13 mouse cellular contexts compared by ENCODE assay signal in genomic region chr7:25647574-25648123, GRCm38 (mm10). TPM values are rescaled to one million over a fixed set of nuclear protein-coding genes. Genes with fewer than 3 reads are reported as not detected.
DNase-seq lines count a peak whose midpoint lies in the region; ATAC-seq and TF ChIP-seq lines count a peak whose summit lies in the region.
"Had no signal": no experiment of that assay in that cellular context is flagged by ENCODE, and none has a peak within 500 bp of the region (broad histone marks: within the 10 kb centered on the region; RNA-seq: fewer than 3 reads in every experiment).

No protein-coding gene starts in this region.

- no peak overlapping the region for H3K4me3 ChIP-seq in layer of hippocampus, adult 2 months
- no peak overlapping the region for H3K4me3 ChIP-seq in E14TG2a.4 (replicated peaks; ENCODE audit: low read length)
- H3K4me3 ChIP-seq in liver, embryonic 14.5 days (ENCODE audit: insufficient read depth in 1 of 2, low read depth in 2 of 2, low read length in 2 of 2): no peak overlapping the region
- H3K4me3 ChIP-seq in thymus, adult 2 months (ENCODE audit: control insufficient read depth, insufficient read depth, low read length): no peak overlapping the region
- no peak overlapping the region for H3K4me3 ChIP-seq in forebrain, embryonic 13.5 days
- H3K4me3 ChIP-seq: embryonic facial prominence, embryonic 15.5 days had no signal

- H3K9me3 ChIP-seq in E14TG2a.4 (ENCODE audit: low read length): no peaks in the 10 kb centered on the region
- no peaks in the 10 kb centered on the region for H3K9me3 ChIP-seq in liver, embryonic 14.5 days (ENCODE audit: control insufficient read depth, low read length)
- H3K9me3 ChIP-seq in forebrain, embryonic 13.5 days (replicated peaks): no peaks in the 10 kb centered on the region
- H3K9me3 ChIP-seq: embryonic facial prominence, embryonic 15.5 days had no signal

- peaks cover 89% of the 10 kb centered on the region for H3K4me1 ChIP-seq in E14TG2a.4 (replicated peaks; ENCODE audit: low read depth, low read length)
- H3K4me1 ChIP-seq in liver, embryonic 14.5 days (replicated peaks; ENCODE audit: control insufficient read depth in 2 of 2, insufficient read depth in 2 of 2, low read length in 1 of 2): peaks cover 0 to 8% of the 10 kb centered on the region in 2 experiments; a peak in 2 of 4 replicates
- peaks cover 74% of the 10 kb centered on the region for H3K4me1 ChIP-seq in thymus, adult 2 months (replicated peaks; ENCODE audit: control insufficient read depth, insufficient read depth, low read length)
- H3K4me1 ChIP-seq in forebrain, embryonic 13.5 days: no peaks in the 10 kb centered on the region

- ATAC-seq in liver, embryonic 14.5 days (ENCODE audit: insufficient read depth): no peak
- ATAC-seq in forebrain, embryonic 13.5 days: no peak
- ATAC-seq: Patski had no signal

- no peak overlapping the region for H3K27ac ChIP-seq in layer of hippocampus, adult 2 months
- H3K27ac ChIP-seq in liver, embryonic 14.5 days: no peak overlapping the region
- H3K27ac ChIP-seq in thymus, adult 2 months (ENCODE audit: control insufficient read depth, insufficient read depth, low read length): peak overlapping the region; percentile 99
- no peak overlapping the region for H3K27ac ChIP-seq in forebrain, embryonic 13.5 days
- H3K27ac ChIP-seq: embryonic facial prominence, embryonic 15.5 days; hindbrain, embryonic 14.5 days; macrophage had no signal

- H3K27me3 ChIP-seq in E14TG2a.4 (ENCODE audit: insufficient read depth, low read length): no peaks in the 10 kb centered on the region
- H3K27me3 ChIP-seq in liver, embryonic 14.5 days (ENCODE audit: control insufficient read depth, insufficient read depth, low read length): no peaks in the 10 kb centered on the region
- no peaks in the 10 kb centered on the region for H3K27me3 ChIP-seq in thymus, adult 2 months (ENCODE audit: control insufficient read depth, insufficient read depth, low read length)
- no peaks in the 10 kb centered on the region for H3K27me3 ChIP-seq in forebrain, embryonic 13.5 days
- H3K27me3 ChIP-seq: embryonic facial prominence, embryonic 15.5 days; Patski had no signal

- H3K9ac ChIP-seq in liver, embryonic 14.5 days (replicated peaks): no peak overlapping the region
- H3K9ac ChIP-seq in forebrain, embryonic 13.5 days: no peak overlapping the region
- H3K9ac ChIP-seq: embryonic facial prominence, embryonic 15.5 days; hindbrain, embryonic 14.5 days had no signal

- TF ChIP-seq EP300 in liver, embryonic 14.5 days (IDR thresholded peaks at IDR 0.05; ENCODE audit: low read depth): no peak

- DNase-seq in layer of hippocampus, adult 2 months (ENCODE audit: low spot score in 2 of 2): no peak
- no peak for DNase-seq in layer of hippocampus, postnatal 25 days (ENCODE audit: extremely low spot score in 1 of 2, low spot score in 1 of 2)
- DNase-seq in liver, embryonic 14.5 days (ENCODE audit: low read depth in 3 of 3, low spot score in 3 of 3): no peak
- DNase-seq in thymus, adult 2 months: peak; percentile 79
- DNase-seq in adrenal gland, postnatal 4 days (ENCODE audit: low spot score in 2 of 2): no peak
- DNase-seq in right cerebral cortex, adult 18-20 months: no peak

- WGBS in liver, embryonic 14.5 days (ENCODE audit: insufficient replicate concordance): 47% methylated on average over 5 of the region's 5 CpGs
- WGBS in thymus, adult 2 months: 4% methylated on average over 5 of the region's 5 CpGs
- WGBS in forebrain, embryonic 13.5 days: 62% methylated on average over 5 of the region's 5 CpGs

- H3K36me3 ChIP-seq in E14TG2a.4 (ENCODE audit: insufficient read depth, low read length): peaks cover 50% of the 10 kb centered on the region
- no peaks in the 10 kb centered on the region for H3K36me3 ChIP-seq in liver, embryonic 14.5 days (replicated peaks; ENCODE audit: control insufficient read depth, insufficient read depth, low read depth)
- no peaks in the 10 kb centered on the region for H3K36me3 ChIP-seq in thymus, adult 2 months (ENCODE audit: control insufficient read depth, insufficient read depth, low read length)
- H3K36me3 ChIP-seq in forebrain, embryonic 13.5 days (ENCODE audit: poor library complexity, severe bottlenecking): no peaks in the 10 kb centered on the region

- H3K4me2 ChIP-seq in liver, embryonic 14.5 days (ENCODE audit: low read depth): no peak overlapping the region
- no peak overlapping the region for H3K4me2 ChIP-seq in forebrain, embryonic 13.5 days
- H3K4me2 ChIP-seq: embryonic facial prominence, embryonic 15.5 days; hindbrain, embryonic 14.5 days had no signal

- peak; percentile 44 for TF ChIP-seq CTCF in layer of hippocampus, adult 2 months (conservative IDR thresholded peaks at IDR 0.05)
- peak; percentile 30 for TF ChIP-seq CTCF in E14TG2a.4 (conservative IDR thresholded peaks at IDR 0.05; ENCODE audit: low read length)
- TF ChIP-seq CTCF in liver, embryonic 14.5 days (IDR thresholded peaks at IDR 0.05; ENCODE audit: low read depth): peak; percentile 70
- TF ChIP-seq CTCF in thymus, adult 2 months (IDR thresholded peaks at IDR 0.05; ENCODE audit: borderline replicate concordance, control insufficient read depth, extremely low read depth, insufficient read depth, low read length, poor library complexity): peak; percentile 87

- TF ChIP-seq POLR2A in thymus, adult 2 months (IDR thresholded peaks at IDR 0.05; ENCODE audit: control insufficient read depth, extremely low read depth, insufficient read depth, low read length, poor library complexity): peak; percentile 38; the same call in 1 of the 2 replicates

RNA-seq across cellular contexts. Expression of gene Bckdha, which starts 11.1 kb away (rescaled TPM):
- 10 to 100 TPM; 37.1 to 41.4 TPM for total RNA-seq in layer of hippocampus, adult 2 months (2021)
- 10 to 100 TPM; 40.1 to 45.5 TPM for total RNA-seq in layer of hippocampus, postnatal 25 days (2021)
- 20.1 and 22.0 TPM in 2 replicates for polyA plus RNA-seq in liver, embryonic 14.5 days (2012; rRNA removed)
- 17.3 and 21.0 TPM in 2 replicates for polyA plus RNA-seq in liver, embryonic 14.5 days (2014; fragmentation: Nextera tagmentation; extraction: Ambion mirVana)
- 166 and 181 TPM in 2 replicates for polyA plus RNA-seq in thymus, adult 2 months (2012; rRNA removed)
- 100 to 1,000 TPM; 103 to 112 TPM for total RNA-seq in adrenal gland, postnatal 4 days (2021)
- 48.1 and 49.0 TPM in 2 replicates for polyA plus RNA-seq in forebrain, embryonic 13.5 days (2015; fragmentation: Nextera tagmentation; extraction: Ambion mirVana)

RNA-seq across cellular contexts. Expression of gene Exosc5, which starts 11.3 kb away (rescaled TPM):
- total RNA-seq in layer of hippocampus, adult 2 months (2021): 10 to 100 TPM; 26.9 to 28.1 TPM
- total RNA-seq in layer of hippocampus, postnatal 25 days (2021): 10 to 100 TPM; 26.4 to 30.5 TPM
- 33.7 and 35.2 TPM in 2 replicates for polyA plus RNA-seq in liver, embryonic 14.5 days (2012; rRNA removed)
- polyA plus RNA-seq in liver, embryonic 14.5 days (2014; fragmentation: Nextera tagmentation; extraction: Ambion mirVana): 48.1 and 51.6 TPM in 2 replicates
- polyA plus RNA-seq in thymus, adult 2 months (2012; rRNA removed): 141 and 146 TPM in 2 replicates
- total RNA-seq in adrenal gland, postnatal 4 days (2021): 10 to 100 TPM; 50.6 to 53.0 TPM
- polyA plus RNA-seq in forebrain, embryonic 13.5 days (2015; fragmentation: Nextera tagmentation; extraction: Ambion mirVana): 54.0 and 55.2 TPM in 2 replicates

RNA-seq across cellular contexts. Expression of gene B3gnt8, which starts 21.2 kb away (rescaled TPM):
- total RNA-seq in layer of hippocampus, adult 2 months (2021): 1 to 10 TPM; 1.5 to 1.9 TPM
- total RNA-seq in layer of hippocampus, postnatal 25 days (2021): 1 to 10 TPM; 2.0 to 2.3 TPM
- polyA plus RNA-seq in liver, embryonic 14.5 days (2012; rRNA removed): 1.6 TPM in 2 replicates
- polyA plus RNA-seq in liver, embryonic 14.5 days (2014; fragmentation: Nextera tagmentation; extraction: Ambion mirVana): 0.72 and 0.81 TPM in 2 replicates
- polyA plus RNA-seq in thymus, adult 2 months (2012; rRNA removed): 28.7 and 32.8 TPM in 2 replicates
- 1 to 10 TPM; 4.4 to 7.6 TPM for total RNA-seq in adrenal gland, postnatal 4 days (2021)
- polyA plus RNA-seq in forebrain, embryonic 13.5 days (2015; fragmentation: Nextera tagmentation; extraction: Ambion mirVana): 0.67 and 0.69 TPM in 2 replicates

RNA-seq across cellular contexts. Expression of gene Tmem91, which starts 27.3 kb away (rescaled TPM):
- total RNA-seq in layer of hippocampus, adult 2 months (2021): 10 to 100 TPM in 1 of 2 experiments, 1 to 10 TPM in 1; 8.6 to 11.6 TPM
- 10 to 100 TPM; 12.7 to 16.5 TPM for total RNA-seq in layer of hippocampus, postnatal 25 days (2021)
- polyA plus RNA-seq in liver, embryonic 14.5 days (2012; rRNA removed): 0.22 and 0.32 TPM in 2 replicates
- polyA plus RNA-seq in liver, embryonic 14.5 days (2014; fragmentation: Nextera tagmentation; extraction: Ambion mirVana): 0.39 and 0.51 TPM in 2 replicates
- polyA plus RNA-seq in thymus, adult 2 months (2012; rRNA removed): 1.4 and 2.9 TPM in 2 replicates
- 1 to 10 TPM in 1 of 2 experiments, under 1 TPM in 1; 0.76 to 1.9 TPM for total RNA-seq in adrenal gland, postnatal 4 days (2021)
- 5.2 and 7.5 TPM in 2 replicates for polyA plus RNA-seq in forebrain, embryonic 13.5 days (2015; fragmentation: Nextera tagmentation; extraction: Ambion mirVana)
- total RNA-seq: gastrocnemius, postnatal 4 days had no signal

RNA-seq across cellular contexts. Expression of gene Dmac2, which starts 28.4 kb away (rescaled TPM):
- total RNA-seq in layer of hippocampus, adult 2 months (2021): 10 to 100 TPM; 47.0 to 50.3 TPM
- 10 to 100 TPM; 48.7 to 54.5 TPM for total RNA-seq in layer of hippocampus, postnatal 25 days (2021)
- 8.1 and 9.6 TPM in 2 replicates for polyA plus RNA-seq in liver, embryonic 14.5 days (2012; rRNA removed)
- 6.9 and 7.4 TPM in 2 replicates for polyA plus RNA-seq in liver, embryonic 14.5 days (2014; fragmentation: Nextera tagmentation; extraction: Ambion mirVana)
- 80.2 and 86.2 TPM in 2 replicates for polyA plus RNA-seq in thymus, adult 2 months (2012; rRNA removed)
- total RNA-seq in adrenal gland, postnatal 4 days (2021): 10 to 100 TPM; 34.3 to 34.5 TPM
- polyA plus RNA-seq in forebrain, embryonic 13.5 days (2015; fragmentation: Nextera tagmentation; extraction: Ambion mirVana): 25.6 and 27.4 TPM in 2 replicates

Comparison
In these comparisons a context has a peak if more than half of its experiments do, and no peak if none do; other contexts are left out.
1. CTCF ChIP-seq: peak in every context shown above with its lines; median percentile 87 in thymus, adult 2 months; 70 in liver, embryonic 14.5 days; 44 in layer of hippocampus, adult 2 months; 30 in E14TG2a.4.